Mouse (Mus musculus) neural tube, embryonic 10.5 days (tissue): ENCODE results near the gene Cog5.

ENCODE experiments used
- DNase-seq: peaks from one replicate; pipeline ENCODE4 v3.0.0-alpha.2; 2017; ENCODE audit warnings: low spot score; ENCODE audit errors: extremely low spot score

Cog5 gene

GRCm38 (mm10) chr12:31976544-31976943 is 321.9 kb downstream of the Cog5 start:
- no peak for DNase-seq

GRCm38 (mm10) chr12:31977613-31978195 is 323.0 kb downstream of the Cog5 start:
- no peak for DNase-seq

- no peak for DNase-seq
Observed at GRCm38 (mm10) chr12:31983238-31983637, 328.6 kb downstream of the Cog5 start.

- no peak for DNase-seq
Observed at GRCm38 (mm10) chr12:31983769-31984168, 329.1 kb downstream of the Cog5 start.

GRCm38 (mm10) chr12:31984206-31984605 is 329.5 kb downstream of the Cog5 start:
- DNase-seq, result no peak

- DNase-seq, result no peak
Observed at GRCm38 (mm10) chr12:31984664-31985063, 330.0 kb downstream of the Cog5 start.

GRCm38 (mm10) chr12:31985738-31986137 is 331.1 kb downstream of the Cog5 start:
- no peak for DNase-seq

- DNase-seq, result no peak
Observed at GRCm38 (mm10) chr12:31986463-31986862, 331.8 kb downstream of the Cog5 start.
